Comparison of ENCODE assay signal across 12 mouse cellular contexts in the genomic region with DNA sequence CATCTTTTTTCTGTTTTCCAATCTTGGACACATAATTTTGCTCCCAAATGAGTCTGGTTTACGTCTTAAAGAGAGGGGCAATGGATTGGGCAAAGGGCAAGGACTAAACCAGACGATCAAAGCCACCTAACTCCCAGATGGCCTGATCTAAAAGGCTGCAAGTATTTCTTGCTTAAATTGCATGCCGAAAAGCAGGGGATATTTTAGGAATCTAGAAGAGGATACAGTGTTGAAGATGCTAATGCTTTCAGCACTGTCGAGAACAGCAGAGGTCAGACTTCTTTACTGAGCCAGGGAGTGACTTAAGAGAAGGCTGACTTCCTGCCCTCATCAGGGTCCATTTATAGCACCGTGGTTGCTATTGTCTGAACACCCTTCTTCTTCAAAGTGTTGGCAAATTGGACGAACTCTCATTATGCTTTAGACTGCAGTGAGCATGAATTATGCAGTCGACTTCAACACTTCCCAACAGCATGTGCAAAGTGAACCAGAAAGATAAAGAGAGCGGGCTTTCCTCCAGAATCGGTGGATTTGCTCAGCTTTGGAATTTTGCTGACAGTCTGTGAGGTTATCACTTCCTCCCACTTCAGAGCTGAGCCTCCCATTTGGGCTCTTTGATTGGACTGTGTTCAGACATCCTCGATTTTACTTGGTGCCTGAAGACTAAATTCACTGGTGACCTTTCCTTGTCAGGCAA.
DNase-seq lines count a peak whose midpoint lies in the region; ATAC-seq and TF ChIP-seq lines count a peak whose summit lies in the region.
"Had no signal": no experiment of that assay in that cellular context is flagged by ENCODE, and none has a peak within 500 bp of the region (broad histone marks: within the 10 kb centered on the region; RNA-seq: fewer than 3 reads in every experiment).

No protein-coding gene starts in this region.

- H3K27me3 ChIP-seq in midbrain, embryonic 16.5 days (ENCODE audit: control insufficient read depth, insufficient read depth, low read depth, low read length), result no peaks in the 10 kb centered on the region
- no peaks in the 10 kb centered on the region for H3K27me3 ChIP-seq in midbrain, embryonic 11.5 days (ENCODE audit: control insufficient read depth, insufficient read depth, low read length)
- no peaks in the 10 kb centered on the region for H3K27me3 ChIP-seq in hindbrain, postnatal 0 days (ENCODE audit: insufficient read depth, low read length)
- H3K27me3 ChIP-seq: stomach, embryonic 15.5 days had no signal

- no peaks in the 10 kb centered on the region for H3K36me3 ChIP-seq in midbrain, embryonic 16.5 days (ENCODE audit: control insufficient read depth, insufficient read depth, low read length)
- H3K36me3 ChIP-seq in midbrain, embryonic 11.5 days (ENCODE audit: control insufficient read depth, insufficient read depth, low read length), result no peaks in the 10 kb centered on the region
- no peaks in the 10 kb centered on the region for H3K36me3 ChIP-seq in hindbrain, postnatal 0 days (ENCODE audit: insufficient read depth, low read length)
- H3K36me3 ChIP-seq: stomach, embryonic 15.5 days had no signal

- peak; percentile 7 for DNase-seq in embryo, embryonic 10.5 days (ENCODE audit: low spot score)
- no peak for DNase-seq in embryo, embryonic 9.5 days (ENCODE audit: extremely low spot score)
- no peak for DNase-seq in midbrain, embryonic 11.5 days (ENCODE audit: low spot score, missing footprints)
- peak; percentile 52 for DNase-seq in layer of hippocampus, adult 9-11 months
- DNase-seq in right cerebral cortex, postnatal 36 days (ENCODE audit: low spot score in 2 of 2), result peak; percentile 3 to 29
- no peak for DNase-seq in spleen, adult 18-20 months
- no peak for DNase-seq in hindbrain, postnatal 0 days (ENCODE audit: low spot score)
- DNase-seq: adrenal gland, adult 2 months; cerebellum, postnatal 36 days; lung, adult 2 months had no signal

- WGBS in midbrain, embryonic 16.5 days, result 48% methylated on average over 10 of the region's 10 CpGs
- 63% methylated on average over 10 of the region's 10 CpGs for WGBS in midbrain, embryonic 11.5 days
- 57% methylated on average over 10 of the region's 10 CpGs for WGBS in hindbrain, postnatal 0 days

- 0 out of 2 replicates have a peak, but pooled peaks have one; percentile 28 for ATAC-seq in midbrain, embryonic 16.5 days
- no peak for ATAC-seq in midbrain, embryonic 11.5 days (ENCODE audit: low FRiP score)
- ATAC-seq in hindbrain, postnatal 0 days, result no peak

- 0 out of 2 replicates have a peak, but pooled peaks cover 5% of the 10 kb centered on the region for H3K4me1 ChIP-seq in midbrain, embryonic 16.5 days (ENCODE audit: control insufficient read depth, insufficient read depth, low read length)
- no peaks in the 10 kb centered on the region for H3K4me1 ChIP-seq in midbrain, embryonic 11.5 days (ENCODE audit: control insufficient read depth, insufficient read depth, low read length)
- no peaks in the 10 kb centered on the region for H3K4me1 ChIP-seq in hindbrain, postnatal 0 days (ENCODE audit: insufficient read depth, low read length)
- H3K4me1 ChIP-seq: stomach, embryonic 15.5 days had no signal

- H3K9me3 ChIP-seq in midbrain, embryonic 16.5 days (replicated peaks; ENCODE audit: control insufficient read depth, low read length, poor library complexity, severe bottlenecking), result no peaks in the 10 kb centered on the region
- H3K9me3 ChIP-seq in midbrain, embryonic 11.5 days (ENCODE audit: control insufficient read depth, low read length), result no peaks in the 10 kb centered on the region
- H3K9me3 ChIP-seq in hindbrain, postnatal 0 days (ENCODE audit: low read length), result no peaks in the 10 kb centered on the region
- H3K9me3 ChIP-seq: stomach, embryonic 15.5 days had no signal

- no peak overlapping the region for H3K4me2 ChIP-seq in midbrain, embryonic 16.5 days (ENCODE audit: low read length)
- no peak overlapping the region for H3K4me2 ChIP-seq in midbrain, embryonic 11.5 days
- no peak overlapping the region for H3K4me2 ChIP-seq in hindbrain, postnatal 0 days (ENCODE audit: low read depth, low read length)
- H3K4me2 ChIP-seq: stomach, embryonic 15.5 days had no signal

- H3K9ac ChIP-seq in midbrain, embryonic 16.5 days (ENCODE audit: low read depth, low read length), result no peak overlapping the region
- H3K9ac ChIP-seq in midbrain, embryonic 11.5 days (ENCODE audit: low read length), result no peak overlapping the region
- H3K9ac ChIP-seq in hindbrain, postnatal 0 days (replicated peaks; ENCODE audit: low read length), result no peak overlapping the region
- H3K9ac ChIP-seq: stomach, embryonic 15.5 days had no signal

- H3K27ac ChIP-seq in midbrain, embryonic 16.5 days (ENCODE audit: low read length), result no peak overlapping the region
- H3K27ac ChIP-seq in midbrain, embryonic 11.5 days (ENCODE audit: low read depth, low read length), result no peak overlapping the region
- H3K27ac ChIP-seq in hindbrain, postnatal 0 days, result no peak overlapping the region
- H3K27ac ChIP-seq: stomach, embryonic 15.5 days had no signal

- TF ChIP-seq CTCF in hindbrain, postnatal 0 days (IDR thresholded peaks at IDR 0.05; ENCODE audit: low read depth), result no peak

- H3K4me3 ChIP-seq in midbrain, embryonic 16.5 days (ENCODE audit: low read depth, low read length), result no peak overlapping the region
- no peak overlapping the region for H3K4me3 ChIP-seq in midbrain, embryonic 11.5 days (ENCODE audit: low read depth, low read length)
- no peak overlapping the region for H3K4me3 ChIP-seq in hindbrain, postnatal 0 days (ENCODE audit: low read length)
- H3K4me3 ChIP-seq: stomach, embryonic 15.5 days had no signal

Comparison
In these comparisons a context has a peak if more than half of its experiments do, and no peak if none do; other contexts are left out.
1. DNase-seq: peak in embryo, embryonic 10.5 days (single experiment), layer of hippocampus, adult 9-11 months (single experiment) and right cerebral cortex, postnatal 36 days (2 of 2); none in embryo, embryonic 9.5 days (single experiment), midbrain, embryonic 11.5 days (single experiment), spleen, adult 18-20 months (0 of 2) and hindbrain, postnatal 0 days (single experiment).